Mouse (Mus musculus): ENCODE measurements at regions not wholly inside any gene's neighbourhood (a gene's known extent, or its start where the extent isn't known, plus 50 kb on each side); places are given as distances from the start of the nearest gene placed in this dataset.

DNA sequence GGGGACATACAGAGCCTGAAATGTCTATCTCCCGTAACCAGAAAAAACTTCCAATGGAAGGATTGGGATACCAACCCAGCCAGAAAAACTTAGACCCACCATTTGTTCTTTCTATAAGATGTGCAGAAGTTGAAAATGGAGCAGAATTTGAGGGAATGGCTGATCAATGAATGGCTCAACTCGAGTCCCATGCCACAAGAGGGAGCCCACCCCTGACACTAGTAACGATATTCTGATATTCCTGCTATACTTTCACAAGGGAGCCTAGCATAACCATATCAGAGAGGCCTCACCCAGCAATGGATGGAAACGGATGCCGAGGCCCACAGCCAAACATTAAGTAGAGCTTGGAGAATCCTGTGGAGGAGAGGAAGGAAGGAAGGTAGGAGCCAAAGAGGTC is 215.3 kb downstream of the Med10 start:
- H3K9me3 ChIP-seq = no peaks in the 10 kb centered on the region
- H3K36me3 ChIP-seq = no peaks in the 10 kb centered on the region
- no peak overlapping the region for H3K27ac ChIP-seq
- no peak overlapping the region for H3K4me3 ChIP-seq
- 78% methylated on average over 5 of the region's 5 CpGs for WGBS
- 0 out of 2 replicates have a peak, but pooled peaks cover 3% of the 10 kb centered on the region for H3K4me1 ChIP-seq
- H3K9ac ChIP-seq = no peak overlapping the region
- no peak for ATAC-seq (ENCODE audit: low FRiP score, low read depth)
- no peaks in the 10 kb centered on the region for H3K27me3 ChIP-seq
- H3K4me2 ChIP-seq (replicated peaks) = no peak overlapping the region

DNA sequence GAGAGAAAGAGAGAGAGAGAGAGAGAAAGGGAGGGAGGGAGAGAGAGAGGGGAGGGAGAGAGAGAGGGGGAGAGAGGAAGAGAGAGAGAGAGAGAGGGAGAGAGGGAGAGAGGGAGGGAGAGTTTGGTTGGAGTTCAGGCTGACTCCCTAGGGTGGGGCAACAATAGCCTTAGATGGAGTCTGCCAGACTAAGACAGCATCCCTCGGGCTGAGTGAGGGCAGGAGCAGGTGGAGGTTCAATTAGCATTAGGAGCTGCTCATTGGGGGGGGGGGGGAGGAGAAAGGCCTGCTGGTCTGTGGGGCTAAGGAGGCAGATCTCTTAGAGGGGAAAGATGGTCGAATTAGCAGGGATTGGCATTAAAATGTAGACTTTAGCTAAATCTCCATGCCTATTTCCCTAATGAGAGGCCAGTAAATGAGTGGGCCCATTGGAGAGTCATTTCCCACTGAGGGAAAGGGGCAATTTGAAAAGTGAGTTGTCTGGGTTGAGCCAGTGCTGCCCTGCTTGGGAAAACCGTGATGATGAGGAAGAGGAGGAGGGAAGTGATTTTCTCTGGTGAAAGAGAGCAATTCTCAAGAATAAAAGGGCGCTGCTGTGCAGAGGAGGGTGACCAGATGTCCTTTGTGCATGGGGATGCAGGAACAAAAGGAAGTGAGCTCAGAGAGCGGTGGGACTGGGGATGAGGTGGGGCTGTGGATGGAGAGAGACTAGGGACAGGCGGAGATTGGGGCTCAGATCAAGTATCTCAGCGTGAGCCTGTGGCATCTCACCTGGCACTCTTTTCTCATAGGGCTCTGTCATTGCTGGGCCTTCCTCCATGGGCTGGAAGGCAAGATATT is 218.0 kb downstream of the Med10 start:
- Histone ChIP-seq H3K27me3 (no peaks in the 10 kb centered on the region), H3K9ac (no peak overlapping the region), H3K27ac (no peak overlapping the region), H3K9me3 (no peaks in the 10 kb centered on the region), H3K4me3 (no peak overlapping the region), H3K4me1 (no peaks in the 10 kb centered on the region), H3K4me2 (replicated peaks) (no peak overlapping the region), H3K36me3 (no peaks in the 10 kb centered on the region)
- WGBS = 36% methylated on average over 7 of the region's 7 CpGs
- no peak for ATAC-seq (ENCODE audit: low FRiP score, low read depth)

DNA sequence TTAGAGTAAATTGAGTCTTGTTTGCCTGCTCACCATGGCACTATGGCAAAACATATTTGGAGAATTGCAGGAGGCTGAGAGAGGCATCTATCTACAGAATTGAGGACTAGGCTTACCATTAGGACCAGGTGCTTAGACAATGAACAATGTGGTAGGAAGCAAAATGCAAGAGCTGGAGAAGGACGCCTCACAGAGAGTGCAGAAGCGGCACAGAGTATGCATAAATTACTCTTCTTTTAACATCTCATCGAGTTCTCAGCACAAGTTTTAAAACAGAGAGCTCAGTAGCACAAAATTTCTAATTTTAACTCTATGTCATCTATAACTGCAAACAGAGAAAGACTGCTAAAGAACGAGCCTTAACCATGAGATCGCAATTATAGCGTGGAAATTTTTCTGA is 231.1 kb downstream of the Med10 start:
- no peak overlapping the region for H3K9ac ChIP-seq
- H3K27me3 ChIP-seq = no peaks in the 10 kb centered on the region
- no peak overlapping the region for H3K27ac ChIP-seq
- 85% methylated on average over 6 of the region's 6 CpGs for WGBS
- H3K4me1 ChIP-seq = peaks cover 5% of the 10 kb centered on the region
- no peak overlapping the region for H3K4me3 ChIP-seq
- ATAC-seq (ENCODE audit: low FRiP score, low read depth) = no peak
- H3K4me2 ChIP-seq (replicated peaks) = no peak overlapping the region
- no peaks in the 10 kb centered on the region for H3K9me3 ChIP-seq
- H3K36me3 ChIP-seq = no peaks in the 10 kb centered on the region

DNA sequence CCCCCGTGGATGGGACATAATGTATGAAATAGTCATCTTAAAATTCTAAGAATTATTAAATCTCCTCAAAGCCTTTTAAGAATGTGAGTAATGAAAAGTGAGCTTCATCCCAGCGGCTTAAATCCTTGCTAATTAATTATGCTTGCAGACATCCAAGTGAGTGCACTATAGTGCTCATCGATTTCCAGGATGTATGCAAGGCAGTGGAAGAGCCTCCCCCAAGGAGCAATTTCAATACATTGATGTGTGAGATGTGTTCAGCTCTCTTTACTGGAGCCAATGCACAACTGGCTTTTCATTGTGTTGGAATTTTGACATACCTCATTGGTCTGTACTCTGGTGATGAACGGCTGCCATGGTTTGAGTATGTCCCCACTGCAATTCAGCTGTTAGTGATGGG is 231.6 kb downstream of the Med10 start:
- Histone ChIP-seq H3K27me3 (no peaks in the 10 kb centered on the region), H3K4me1 (peaks cover 6% of the 10 kb centered on the region), H3K36me3 (no peaks in the 10 kb centered on the region), H3K9me3 (no peaks in the 10 kb centered on the region), H3K4me3 (no peak overlapping the region), H3K9ac (no peak overlapping the region), H3K27ac (no peak overlapping the region), H3K4me2 (replicated peaks) (no peak overlapping the region)
- no peak for ATAC-seq (ENCODE audit: low FRiP score, low read depth)
- WGBS = 76% methylated on average over 4 of the region's 4 CpGs

DNA sequence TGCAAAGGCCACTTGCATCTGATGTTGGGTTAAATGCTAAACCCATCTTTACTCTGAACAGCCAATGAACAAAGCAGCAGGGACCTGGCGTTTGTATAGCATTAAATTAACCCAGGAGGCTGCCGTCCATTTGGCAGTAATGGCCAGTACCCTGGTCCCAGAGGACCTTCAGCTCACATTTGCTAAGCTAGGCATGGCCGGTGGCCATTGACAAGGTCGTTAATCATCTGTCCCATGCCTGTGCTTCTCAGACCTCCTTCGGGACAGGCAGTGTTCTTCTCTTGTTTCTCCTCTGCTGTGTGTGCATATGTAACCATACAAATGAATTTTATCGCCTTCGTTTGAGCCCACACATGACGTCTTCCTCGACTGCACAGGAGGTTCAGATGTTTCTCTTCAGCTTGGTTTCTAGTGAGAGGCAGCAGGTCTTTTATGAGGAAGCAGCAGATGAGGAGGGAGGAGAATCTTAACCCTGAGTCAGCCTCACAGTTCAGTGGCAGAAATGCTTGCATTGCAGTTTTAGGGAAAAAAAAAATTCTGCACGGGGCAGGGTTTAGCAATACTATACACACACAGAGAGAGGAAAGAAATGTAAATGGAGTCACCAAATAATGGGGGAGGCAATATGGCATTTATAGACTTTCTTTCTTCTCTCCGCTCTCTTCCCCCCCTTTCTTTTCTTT is 235.9 kb downstream of the Med10 start:
- WGBS = 38% methylated on average over 11 of the region's 11 CpGs
- Histone ChIP-seq H3K9ac (no peak overlapping the region), H3K27me3 (no peaks in the 10 kb centered on the region), H3K4me2 (replicated peaks) (no peak overlapping the region), H3K36me3 (no peaks in the 10 kb centered on the region), H3K9me3 (no peaks in the 10 kb centered on the region), H3K4me1 (peaks cover 6% of the 10 kb centered on the region), H3K4me3 (no peak overlapping the region), H3K27ac (no peak overlapping the region)
- ATAC-seq (ENCODE audit: low FRiP score, low read depth) = 0 out of 2 replicates have a peak, but pooled peaks have one; percentile 69

DNA sequence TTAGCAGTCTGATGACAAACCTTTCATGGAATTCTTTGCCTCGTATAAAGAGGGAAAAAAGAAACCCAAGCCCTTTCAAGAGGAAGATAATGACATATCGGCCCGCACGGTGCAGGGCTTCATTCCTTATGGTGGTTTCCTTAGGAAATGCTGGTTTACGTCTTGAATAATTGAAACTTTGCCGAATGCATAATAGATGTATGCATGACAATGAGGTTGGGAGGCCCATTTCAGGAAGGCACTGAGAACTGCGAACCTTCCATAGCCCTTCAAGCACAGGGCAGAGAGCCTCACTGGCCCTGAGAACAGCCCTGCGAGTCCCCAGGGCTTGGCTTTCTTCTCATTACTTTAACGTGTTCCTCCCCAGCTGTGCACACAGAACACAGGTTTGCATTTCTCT is 255.7 kb downstream of the Med10 start:
- ATAC-seq (ENCODE audit: low FRiP score, low read depth) = no peak
- no peak overlapping the region for H3K27ac ChIP-seq
- 68% methylated on average over 9 of the region's 9 CpGs for WGBS

DNA sequence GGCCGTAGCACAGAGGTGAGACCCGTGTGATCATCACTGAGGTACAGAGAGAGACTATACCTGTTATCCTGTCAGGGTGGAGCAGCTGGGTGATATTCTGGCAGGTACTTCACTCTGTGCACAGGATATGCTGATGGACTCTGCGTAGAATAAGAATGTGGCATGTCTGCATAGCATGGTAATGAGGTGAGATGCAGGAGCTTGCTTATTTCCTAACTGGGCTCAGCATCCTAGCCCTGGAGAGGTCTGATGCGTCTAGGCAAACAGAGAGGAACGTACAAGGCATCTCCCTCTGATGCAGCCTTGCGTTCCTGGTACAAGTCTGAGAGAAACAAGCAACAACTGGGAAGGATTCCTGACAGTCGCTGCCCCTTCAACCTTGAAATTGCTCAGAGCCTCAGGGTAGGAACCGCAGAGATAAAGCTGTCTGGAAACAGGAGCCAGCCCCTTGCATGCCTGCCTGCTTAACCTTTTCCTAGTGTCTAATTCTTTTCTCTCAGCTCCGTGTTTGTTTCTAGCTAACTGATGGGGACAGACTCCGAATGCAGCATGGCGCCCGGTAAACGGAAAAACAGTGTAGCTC is 259.3 kb downstream of the Med10 start:
- Histone ChIP-seq H3K9me3 (no peaks in the 10 kb centered on the region), H3K4me1 (peaks cover 8% of the 10 kb centered on the region; the same call in 1 of the 2 replicates), H3K27ac (no peak overlapping the region), H3K4me3 (no peak overlapping the region), H3K36me3 (no peaks in the 10 kb centered on the region), H3K4me2 (replicated peaks) (no peak overlapping the region), H3K9ac (no peak overlapping the region), H3K27me3 (no peaks in the 10 kb centered on the region)
- no peak for ATAC-seq (ENCODE audit: low FRiP score, low read depth)
- 72% methylated on average over 13 of the region's 13 CpGs for WGBS

More for the DNA sequence above, 255.7 kb downstream of the Med10 start:
- no peak overlapping the region for H3K4me2 ChIP-seq (replicated peaks)
- no peak overlapping the region for H3K4me3 ChIP-seq
- H3K27me3 ChIP-seq = no peaks in the 10 kb centered on the region
- no peaks in the 10 kb centered on the region for H3K9me3 ChIP-seq
- peaks cover 8% of the 10 kb centered on the region; the same call in 1 of the 2 replicates for H3K4me1 ChIP-seq
- H3K36me3 ChIP-seq = no peaks in the 10 kb centered on the region
- no peak overlapping the region for H3K9ac ChIP-seq

DNA sequence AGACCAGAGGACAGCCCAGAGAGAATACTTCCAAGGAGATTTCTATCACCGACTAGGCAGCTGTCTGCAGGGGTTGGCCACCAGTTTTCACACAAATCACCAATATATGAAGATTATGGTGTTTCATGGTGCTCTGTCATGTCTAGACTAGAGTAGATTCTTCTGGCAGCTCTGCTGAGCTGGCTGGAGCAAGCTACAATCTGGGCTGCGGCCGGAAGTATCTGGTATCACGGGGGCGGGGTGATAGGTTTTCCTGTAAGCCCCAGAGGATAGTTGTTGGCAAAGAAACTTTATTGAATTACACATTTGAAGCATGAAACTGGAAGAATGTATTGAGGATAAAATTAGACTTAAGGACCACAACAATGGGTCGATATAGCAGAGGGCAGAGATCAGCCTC is 271.5 kb downstream of the Med10 start:
- H3K9me3 ChIP-seq = no peaks in the 10 kb centered on the region
- H3K27me3 ChIP-seq = no peaks in the 10 kb centered on the region
- H3K4me3 ChIP-seq = no peak overlapping the region
- H3K4me2 ChIP-seq (replicated peaks) = no peak overlapping the region
- peaks cover 5% of the 10 kb centered on the region; the same call in 1 of the 2 replicates for H3K4me1 ChIP-seq
- 75% methylated on average over 6 of the region's 6 CpGs for WGBS
- H3K9ac ChIP-seq = no peak overlapping the region
- no peaks in the 10 kb centered on the region for H3K36me3 ChIP-seq
- ATAC-seq (ENCODE audit: low FRiP score, low read depth) = no peak; the same call in 1 of the 2 replicates
- no peak overlapping the region for H3K27ac ChIP-seq

DNA sequence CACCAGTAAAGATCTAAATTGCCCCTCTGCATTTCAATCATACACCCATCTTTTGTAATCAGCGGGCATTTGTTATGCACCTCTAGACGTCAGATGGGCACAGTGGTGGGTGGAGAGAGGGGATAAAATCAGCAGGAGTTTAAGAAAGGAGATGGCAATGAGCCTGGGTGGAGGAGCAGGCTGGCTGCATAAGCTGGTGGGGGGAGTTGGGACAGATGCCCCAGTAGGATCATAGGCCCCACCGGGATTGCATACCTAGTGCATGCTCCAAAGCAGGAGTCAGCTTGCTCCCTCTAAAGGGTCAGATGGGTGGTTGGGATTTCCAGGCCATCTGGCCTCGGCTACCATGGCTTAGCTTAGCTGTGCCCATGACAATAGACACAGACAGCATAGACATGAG is 273.2 kb downstream of the Med10 start:
- Histone ChIP-seq H3K27me3 (no peaks in the 10 kb centered on the region), H3K27ac (no peak overlapping the region), H3K4me3 (no peak overlapping the region), H3K9ac (no peak overlapping the region), H3K9me3 (no peaks in the 10 kb centered on the region), H3K4me1 (peaks cover 5% of the 10 kb centered on the region; the same call in 1 of the 2 replicates), H3K4me2 (replicated peaks) (no peak overlapping the region), H3K36me3 (no peaks in the 10 kb centered on the region)
- WGBS = 78% methylated on average over 4 of the region's 4 CpGs
- no peak for ATAC-seq (ENCODE audit: low FRiP score, low read depth)

DNA sequence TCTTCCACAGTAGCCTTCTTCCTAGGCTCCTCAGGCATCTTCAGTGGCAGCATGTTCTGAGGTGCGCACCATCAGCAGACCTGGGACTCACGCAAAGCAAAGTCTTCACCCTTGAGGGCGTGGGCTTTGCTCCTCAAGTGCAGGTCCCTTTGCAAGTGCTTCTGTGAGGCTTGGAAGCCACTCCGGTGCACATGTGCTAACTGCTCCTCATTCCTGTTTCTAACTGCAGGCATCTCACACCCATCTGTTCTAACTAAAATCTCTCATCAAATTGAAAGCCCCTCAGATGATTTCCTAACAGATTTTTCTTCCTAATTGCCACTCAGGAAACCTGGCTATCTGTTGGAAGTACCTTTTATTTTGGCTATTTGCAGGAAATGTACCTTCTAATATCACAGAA is 278.9 kb downstream of the Med10 start:
- no peak overlapping the region for H3K4me3 ChIP-seq
- no peaks in the 10 kb centered on the region for H3K9me3 ChIP-seq
- no peak overlapping the region for H3K27ac ChIP-seq
- WGBS = 80% methylated on average over 4 of the region's 4 CpGs
- H3K36me3 ChIP-seq = no peaks in the 10 kb centered on the region
- H3K27me3 ChIP-seq = no peaks in the 10 kb centered on the region
- ATAC-seq (ENCODE audit: low FRiP score, low read depth) = no peak
- peaks cover 3% of the 10 kb centered on the region; the same call in 1 of the 2 replicates for H3K4me1 ChIP-seq
- no peak overlapping the region for H3K9ac ChIP-seq
- H3K4me2 ChIP-seq (replicated peaks) = no peak overlapping the region

DNA sequence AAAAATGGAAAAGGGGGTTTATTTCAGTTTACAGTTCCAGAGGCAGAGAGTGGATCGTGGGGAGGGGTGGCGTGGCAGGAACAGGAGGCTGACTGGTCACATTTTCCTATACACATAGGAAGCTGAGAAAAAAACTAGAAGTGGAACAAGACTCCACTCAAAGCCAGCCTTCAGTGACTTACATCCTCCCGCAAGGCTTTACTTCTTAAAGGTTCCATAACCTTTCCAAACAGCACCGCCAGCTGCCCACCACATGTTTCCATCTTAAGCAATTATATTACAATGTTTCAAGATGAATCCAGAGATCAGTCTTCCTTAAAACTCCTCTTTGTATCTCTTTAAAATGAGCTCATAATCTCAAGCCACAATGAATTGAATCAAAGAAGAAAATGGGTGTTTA is 290.7 kb downstream of the Med10 start:
- H3K4me2 ChIP-seq (replicated peaks) = no peak overlapping the region
- ATAC-seq (ENCODE audit: low FRiP score, low read depth) = peak; percentile 40; the same call in 1 of the 2 replicates
- peaks cover 15% of the 10 kb centered on the region; the same call in 1 of the 2 replicates for H3K4me1 ChIP-seq
- no peaks in the 10 kb centered on the region for H3K27me3 ChIP-seq
- no peak overlapping the region for H3K4me3 ChIP-seq
- no peak overlapping the region for H3K9ac ChIP-seq
- H3K9me3 ChIP-seq = no peaks in the 10 kb centered on the region
- peak overlapping the region; percentile 28; the same call in 1 of the 2 replicates for H3K27ac ChIP-seq
- no peaks in the 10 kb centered on the region for H3K36me3 ChIP-seq
- 29% methylated on average over 4 of the region's 4 CpGs for WGBS

DNA sequence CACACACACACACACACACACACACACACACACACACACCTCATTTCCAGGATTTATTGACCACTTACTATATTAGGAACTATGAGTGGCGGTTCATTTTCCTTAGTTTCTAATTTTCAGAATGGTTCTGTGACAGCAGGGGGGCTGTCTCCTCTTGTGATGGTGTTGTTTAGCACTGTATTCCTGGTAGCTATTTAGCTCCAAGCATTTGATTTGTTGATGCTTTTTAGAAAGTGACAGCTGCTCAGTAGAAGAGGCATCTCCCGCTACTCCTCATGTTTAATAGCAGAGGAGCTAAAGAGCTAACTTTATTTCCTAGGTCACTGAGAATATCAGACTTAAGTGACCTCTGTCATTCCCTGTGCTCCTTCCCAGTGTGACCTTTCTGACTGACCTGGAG is 291.8 kb downstream of the Med10 start:
- H3K9ac ChIP-seq = no peak overlapping the region
- H3K4me3 ChIP-seq = no peak overlapping the region
- H3K4me1 ChIP-seq = peaks cover 15% of the 10 kb centered on the region; the same call in 1 of the 2 replicates
- no peak overlapping the region for H3K4me2 ChIP-seq (replicated peaks)
- H3K36me3 ChIP-seq = no peaks in the 10 kb centered on the region
- 45% methylated on average over 2 of the region's 2 CpGs for WGBS
- ATAC-seq (ENCODE audit: low FRiP score, low read depth) = no peak
- H3K27ac ChIP-seq = no peak overlapping the region
- H3K9me3 ChIP-seq = no peaks in the 10 kb centered on the region
- H3K27me3 ChIP-seq = no peaks in the 10 kb centered on the region
